Mouse (Mus musculus): ENCODE results near the gene Synj1.

Gene Synj1

DNA sequence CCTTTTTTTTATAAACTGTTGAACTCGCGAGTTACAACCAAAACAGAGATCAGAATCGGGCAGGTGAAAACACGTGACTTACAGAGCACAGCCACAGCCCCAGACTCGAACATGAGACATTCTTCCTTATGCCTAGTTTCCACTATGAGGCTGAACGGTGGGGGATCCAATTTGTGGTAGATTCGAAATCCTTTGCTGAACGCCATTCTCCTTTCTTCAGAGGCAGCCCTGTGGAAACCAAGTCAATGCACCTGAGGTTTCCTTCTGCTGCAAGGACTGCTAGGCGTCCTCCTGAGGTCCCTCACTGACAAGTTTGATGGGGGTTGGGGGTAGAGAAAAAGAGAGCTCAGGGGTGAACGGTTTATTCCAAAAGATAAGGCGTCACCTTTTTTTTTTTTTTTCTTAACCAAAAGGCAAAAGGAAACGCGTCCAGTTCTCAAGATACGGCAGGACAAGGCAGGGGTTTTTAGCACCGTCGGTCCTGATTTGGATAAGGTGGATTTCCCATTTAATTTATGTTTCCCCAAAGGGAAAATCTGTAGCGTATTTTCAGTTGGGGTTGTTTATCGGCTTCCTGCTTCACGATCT is 1.1 kb downstream of the Synj1 start:
- peak; percentile 38 for DNase-seq

DNA sequence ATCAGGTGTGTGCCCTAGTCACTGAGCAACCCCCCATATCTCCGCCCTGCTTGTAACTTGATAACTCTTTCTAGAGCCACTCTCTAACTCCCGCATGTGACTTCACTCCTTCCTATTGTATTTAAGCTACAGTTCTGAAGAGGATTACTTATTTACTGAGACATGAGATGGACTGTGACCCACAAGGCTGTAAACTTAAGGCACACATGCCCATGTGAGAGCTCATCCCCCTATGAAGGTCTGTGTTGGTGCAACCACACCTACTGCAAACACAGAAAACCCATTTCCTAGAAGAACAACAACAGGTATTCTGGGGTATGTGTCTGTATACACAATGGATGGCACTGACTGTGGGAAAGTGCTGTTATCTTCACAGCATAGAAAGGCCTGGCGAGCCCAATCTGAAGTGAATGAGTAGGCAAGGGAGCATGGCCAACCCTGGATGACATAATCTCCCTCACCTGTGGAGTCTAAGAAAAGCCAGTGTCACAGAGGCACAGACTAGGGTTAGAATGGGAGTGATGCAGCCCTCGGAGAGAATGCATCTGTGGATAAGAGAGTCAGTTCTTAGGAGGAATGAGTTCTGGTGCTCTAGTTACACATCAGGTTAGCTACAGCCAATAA is 6.1 kb downstream of the Synj1 start:
- DNase-seq = no peak

DNA sequence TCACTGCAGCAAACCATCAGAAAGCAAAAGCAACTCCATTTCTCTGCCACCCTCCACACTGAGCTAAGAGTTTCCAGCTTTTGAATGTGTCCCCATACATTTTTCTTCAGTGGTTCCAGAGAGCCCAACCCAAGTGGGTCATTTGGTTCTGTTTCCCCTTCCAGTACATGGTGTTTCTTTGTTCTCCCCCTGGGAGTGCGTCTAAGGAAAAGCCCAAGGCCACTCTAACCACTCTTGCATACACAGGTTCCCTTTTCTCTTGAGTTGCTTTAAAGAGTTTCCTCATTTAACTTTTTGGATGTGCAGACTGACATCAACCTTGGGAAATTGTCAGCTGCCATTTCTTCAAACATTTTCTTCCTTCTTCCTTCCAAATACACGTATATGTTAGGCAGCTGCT is 10.0 kb downstream of the Synj1 start:
- DNase-seq = no peak

DNA sequence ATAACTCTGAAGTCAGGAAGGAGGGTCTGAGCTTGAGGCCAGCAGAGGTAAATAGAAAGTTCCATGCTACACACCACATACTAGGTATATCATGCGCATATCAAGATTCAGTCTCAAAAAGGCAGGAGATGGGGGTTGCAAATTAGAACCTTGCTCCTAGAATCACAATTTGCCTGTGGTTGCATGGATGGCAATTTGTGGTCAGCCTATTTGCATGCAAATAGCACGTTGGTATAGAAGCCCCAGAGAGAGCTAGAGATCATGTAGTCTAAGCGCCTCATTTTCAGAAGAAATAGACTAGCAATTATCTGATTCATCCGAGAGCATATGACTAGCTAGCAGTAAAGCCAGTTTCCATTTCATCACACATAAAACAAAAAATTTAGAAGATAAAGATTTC is 11.3 kb downstream of the Synj1 start:
- no peak for DNase-seq

DNA sequence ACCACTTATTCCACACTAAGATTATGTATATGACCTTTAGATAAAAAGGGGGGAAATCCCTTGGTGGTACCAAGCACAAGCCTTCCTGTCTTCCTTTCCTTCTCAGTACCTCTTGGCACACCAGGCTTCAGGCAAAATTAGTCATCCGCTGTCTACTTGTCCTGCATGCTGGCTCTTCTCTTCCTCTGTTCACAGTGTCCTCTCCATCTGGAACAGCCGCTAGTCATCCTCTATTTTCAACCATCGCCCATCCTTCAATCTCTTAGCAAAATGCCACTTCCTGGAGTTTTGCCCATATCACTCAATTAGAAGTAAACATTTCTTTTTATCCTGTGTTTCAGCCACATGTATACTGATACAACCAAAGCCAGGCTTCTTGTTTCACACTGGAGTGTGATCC is 13.3 kb downstream of the Synj1 start:
- DNase-seq = no peak

DNA sequence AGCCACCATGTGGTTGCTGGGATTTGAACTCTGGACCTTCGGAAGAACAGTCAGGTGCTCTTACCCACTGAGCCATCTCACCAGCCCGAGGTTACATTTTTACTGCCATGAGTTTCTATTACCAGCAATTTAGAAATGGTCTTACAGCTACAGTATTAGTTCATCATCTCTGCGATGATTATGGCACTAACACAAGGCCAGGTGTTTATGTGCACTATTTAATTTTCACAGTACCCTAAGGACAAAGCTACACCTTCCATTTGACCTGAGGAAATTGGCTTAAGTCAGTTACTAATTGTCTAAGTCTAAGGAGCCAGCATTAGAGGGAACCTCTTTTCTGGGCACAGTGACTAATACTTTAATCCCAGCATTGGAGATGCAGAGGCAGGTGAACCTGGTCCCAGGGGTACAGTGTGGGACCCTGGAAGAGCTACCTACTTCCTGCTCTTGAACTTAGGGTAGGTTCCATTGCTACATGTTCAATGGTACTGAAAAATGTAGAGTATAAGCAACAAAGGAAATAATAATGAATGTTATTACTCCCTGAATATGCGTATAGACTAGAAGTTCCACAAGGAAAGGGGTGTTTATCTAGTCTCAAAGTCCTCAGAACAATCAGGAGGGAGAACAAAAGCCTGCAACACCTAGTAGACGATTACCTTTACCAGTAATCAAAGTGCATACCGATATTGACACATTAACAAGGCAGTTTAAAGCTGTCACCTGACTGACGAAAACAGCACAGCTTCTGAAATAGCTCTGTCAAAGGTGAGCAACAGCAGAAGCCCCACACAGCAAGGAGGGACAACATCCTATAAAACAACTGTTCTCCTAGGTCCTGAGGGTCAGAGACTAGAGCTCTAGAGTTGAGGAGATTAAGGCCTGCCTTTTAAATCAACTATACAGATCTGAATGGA is 14.5 kb downstream of the Synj1 start:
- no peak for DNase-seq

DNA sequence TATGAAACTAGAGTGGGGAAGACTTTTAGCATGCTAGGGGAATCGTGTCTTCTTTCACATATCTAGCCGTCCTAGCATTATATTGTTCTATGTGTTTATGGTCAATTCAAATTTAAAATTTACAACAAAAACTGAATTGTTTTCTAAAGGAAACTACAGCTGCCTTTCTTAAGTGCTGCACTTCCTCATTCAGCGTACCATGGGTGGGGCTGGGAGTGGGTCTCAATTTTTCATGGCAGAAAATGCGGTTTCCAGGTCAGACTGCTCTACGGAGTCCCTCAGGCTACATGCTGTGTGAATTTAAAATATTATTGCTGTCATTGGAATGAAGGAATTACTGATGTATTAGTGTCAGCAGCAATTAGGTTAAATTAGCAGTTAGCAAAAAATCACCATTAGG is 15.6 kb downstream of the Synj1 start:
- DNase-seq = no peak

DNA sequence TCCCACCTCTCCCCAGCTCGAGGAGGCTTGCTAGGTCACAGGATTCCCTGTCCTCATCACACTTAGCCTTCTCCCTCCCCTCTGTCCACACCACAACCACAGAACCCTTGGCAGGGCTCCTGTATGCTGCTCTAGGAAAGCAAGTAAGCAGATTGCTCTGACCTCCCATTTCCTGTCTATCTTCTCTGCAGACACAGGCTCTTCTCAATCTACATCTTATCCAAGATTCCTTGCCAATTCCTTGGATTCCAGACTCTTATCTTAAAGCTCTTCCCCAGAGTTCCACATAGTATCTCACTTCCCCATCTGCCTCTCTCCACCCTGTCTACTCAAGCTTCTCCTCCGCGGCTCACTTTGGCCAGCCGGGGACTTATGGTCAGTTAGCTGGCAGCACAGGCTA is 16.1 kb downstream of the Synj1 start:
- no peak for DNase-seq

DNA sequence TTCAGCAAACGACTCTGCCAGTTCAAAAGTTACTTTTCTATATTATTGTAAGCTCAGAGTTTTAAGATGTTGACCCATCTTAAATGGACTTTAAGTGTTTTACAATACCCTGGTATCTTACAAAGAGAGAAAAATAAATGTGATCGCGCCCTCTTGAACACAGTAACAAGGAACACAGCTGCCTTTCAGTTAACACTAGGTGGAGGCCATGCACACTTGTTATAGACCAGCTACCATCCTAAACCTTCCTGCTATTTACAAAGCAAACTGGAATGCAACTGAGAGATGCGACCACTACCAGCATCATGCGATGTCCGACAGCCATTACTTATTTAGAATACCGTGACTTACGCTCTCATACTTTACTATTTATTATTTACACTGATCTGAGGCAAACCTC is 21.9 kb downstream of the Synj1 start:
- no peak for DNase-seq

DNA sequence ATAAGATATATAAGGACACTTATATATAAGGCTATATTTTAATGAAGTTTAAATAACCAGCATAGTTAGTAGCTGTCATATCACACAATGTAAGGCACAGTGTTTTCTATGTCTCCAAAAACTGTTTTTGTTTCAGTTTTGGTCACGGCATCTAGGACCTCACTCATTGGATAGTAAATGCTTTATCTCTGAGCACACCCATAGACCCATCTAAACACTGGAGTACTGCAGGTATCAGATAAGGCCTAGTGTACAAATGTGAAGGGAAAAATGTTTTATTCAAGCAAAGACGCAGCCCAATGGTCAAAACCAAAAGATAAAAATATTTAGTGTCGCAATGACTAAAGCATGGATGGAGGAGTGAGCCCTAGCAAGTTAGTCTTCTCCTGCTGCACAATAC is 22.4 kb downstream of the Synj1 start:
- no peak for DNase-seq

DNA sequence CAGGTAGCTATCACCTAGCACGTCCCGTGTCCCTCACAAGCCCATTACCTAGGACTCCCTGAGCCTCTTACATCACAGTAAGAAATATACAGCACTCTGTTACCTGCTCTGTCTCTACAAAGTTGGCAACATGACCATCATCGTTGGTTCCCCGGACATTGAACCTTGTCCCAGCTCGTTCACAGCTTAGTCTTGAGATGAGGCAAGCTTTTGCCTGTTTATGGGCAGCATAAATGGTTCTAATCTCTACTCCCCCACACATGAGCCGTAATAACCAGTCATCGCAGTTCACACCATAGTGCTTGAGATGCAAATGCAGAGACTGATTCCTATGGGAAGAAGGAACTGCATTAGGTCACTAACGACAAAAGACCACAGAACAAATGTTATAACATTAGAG is 23.1 kb downstream of the Synj1 start:
- DNase-seq = no peak

DNA sequence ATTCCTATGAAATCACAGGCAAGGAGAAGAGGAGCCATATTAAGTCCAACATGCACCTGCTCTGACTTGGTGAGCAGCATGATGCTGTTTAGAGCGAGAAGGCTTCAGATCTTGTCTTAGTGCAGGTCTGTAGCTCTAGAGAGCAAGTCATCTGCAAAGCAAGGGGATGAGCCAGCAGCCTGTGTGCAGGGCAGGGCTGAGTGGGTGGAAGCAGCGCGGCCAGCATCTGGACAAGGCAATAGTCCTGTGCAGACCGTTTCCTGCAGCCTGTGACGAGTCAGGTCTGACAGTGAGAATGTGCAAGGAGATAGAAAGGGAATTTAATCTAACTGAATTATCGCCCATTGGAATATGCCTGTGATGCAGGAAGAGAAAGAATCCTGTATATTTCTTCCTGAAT is 40.1 kb downstream of the Synj1 start:
- DNase-seq = no peak

DNA sequence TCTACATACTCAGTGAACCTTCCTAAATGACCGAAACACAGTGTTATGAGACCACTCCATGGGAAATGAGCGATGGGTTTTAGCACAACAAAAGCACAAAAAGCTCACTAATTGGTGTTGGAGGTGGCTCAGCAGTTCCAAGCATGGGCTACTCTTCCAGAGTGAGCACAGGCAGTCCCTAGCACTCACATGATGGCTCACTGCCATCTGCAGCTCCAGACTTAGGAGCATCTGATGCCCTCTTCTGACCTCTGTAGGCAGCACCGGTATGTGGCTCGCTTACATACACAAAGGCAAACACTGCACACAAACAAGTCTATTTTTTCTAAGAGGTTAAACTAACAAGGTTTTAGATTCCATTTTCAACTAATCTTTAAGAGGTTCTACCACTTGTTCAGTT is 44.9 kb downstream of the Synj1 start:
- no peak for DNase-seq

DNA sequence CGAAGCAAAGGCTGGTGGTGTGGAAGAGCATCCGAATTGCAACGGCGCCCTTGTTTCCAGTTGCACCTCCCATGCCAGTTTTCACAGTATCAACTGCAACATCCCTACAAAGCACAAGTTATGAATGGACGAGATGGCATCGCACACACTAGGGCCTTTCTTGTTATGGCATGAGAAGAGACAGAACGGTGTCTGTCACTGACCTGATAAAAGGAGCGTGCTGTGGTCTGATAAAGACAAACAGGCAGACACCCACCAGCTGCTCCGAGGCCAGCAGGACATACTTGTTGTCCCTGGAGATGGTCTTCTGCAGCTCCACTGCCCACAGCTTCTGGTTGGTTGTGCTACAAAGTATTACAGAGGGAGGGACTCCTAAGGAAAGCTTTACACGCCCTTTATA is 46.8 kb downstream of the Synj1 start:
- DNase-seq = no peak

DNA sequence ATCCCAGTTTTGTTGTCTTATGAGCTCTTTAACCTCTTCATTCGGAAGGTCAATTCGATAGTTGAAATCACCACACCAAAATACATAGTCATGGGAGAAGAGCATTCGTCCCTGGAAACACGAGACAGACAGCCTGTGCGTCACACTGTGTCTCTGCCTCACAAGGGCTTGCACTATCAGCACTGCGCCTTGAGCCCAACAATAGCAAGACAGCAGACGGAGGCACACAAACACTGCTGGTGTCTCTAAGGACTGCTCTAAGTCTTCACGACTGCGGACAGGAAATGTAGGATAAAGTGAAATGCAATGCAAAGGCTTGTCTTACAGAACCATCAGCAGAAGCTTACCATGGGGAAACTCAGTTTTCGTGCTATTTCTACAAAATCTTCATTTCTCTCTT is 47.2 kb downstream of the Synj1 start:
- DNase-seq = no peak

DNA sequence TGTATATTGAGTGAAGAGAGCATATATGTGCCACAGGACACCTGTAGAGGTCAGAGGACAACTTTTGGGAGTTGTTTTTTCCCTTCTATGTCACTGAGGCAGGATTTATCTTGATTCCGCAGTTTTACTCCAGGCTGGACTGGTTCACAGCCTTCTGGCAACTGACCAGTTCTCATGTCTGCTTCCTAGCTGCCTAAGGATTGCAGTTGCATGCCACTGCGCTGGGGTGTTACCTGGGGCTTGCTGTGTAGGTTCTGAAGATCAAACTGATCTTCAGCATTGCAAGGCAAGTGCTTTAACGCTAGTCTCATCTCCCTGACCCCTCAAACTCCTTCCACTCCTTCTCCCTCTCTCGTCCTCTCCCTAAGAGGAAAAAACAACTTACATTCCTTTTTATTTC is 47.9 kb downstream of the Synj1 start:
- no peak for DNase-seq

DNA sequence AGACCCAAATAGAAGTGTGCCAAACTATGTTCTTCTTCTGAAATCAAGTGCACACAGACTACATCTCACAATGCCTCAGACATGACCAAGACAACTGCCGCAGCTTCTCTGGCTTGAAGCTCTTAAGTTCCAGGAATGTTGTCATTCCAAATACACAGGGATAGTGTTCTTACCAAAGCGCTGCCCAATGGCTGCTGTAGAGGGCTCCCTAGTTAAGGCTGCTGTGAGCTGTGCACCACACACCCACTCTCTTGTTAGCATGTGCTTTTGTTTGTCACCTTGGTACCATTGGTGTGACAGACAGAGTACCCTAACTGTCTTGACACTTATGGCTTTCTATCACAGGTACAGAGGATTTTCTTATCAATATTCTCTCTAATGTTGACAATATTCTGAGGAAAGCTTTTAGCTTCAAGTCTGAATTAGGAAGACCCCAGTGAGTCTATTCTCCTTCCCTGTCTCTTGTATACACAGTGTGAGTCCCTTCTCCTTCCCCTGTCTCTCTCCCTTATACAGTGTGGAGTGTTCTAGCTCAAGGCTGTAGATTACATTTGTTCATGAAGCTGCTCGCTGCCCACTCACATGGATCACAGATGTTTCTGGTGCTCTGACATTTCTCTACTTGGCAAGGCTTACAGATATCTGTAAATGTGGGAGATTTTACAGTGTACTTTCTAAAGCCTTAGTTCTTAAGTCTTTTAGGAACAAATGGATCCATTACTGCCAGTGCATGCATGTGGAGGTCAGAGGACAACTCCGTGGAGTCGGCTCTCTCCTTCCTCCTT is 52.6 kb downstream of the Synj1 start:
- no peak for DNase-seq

DNA sequence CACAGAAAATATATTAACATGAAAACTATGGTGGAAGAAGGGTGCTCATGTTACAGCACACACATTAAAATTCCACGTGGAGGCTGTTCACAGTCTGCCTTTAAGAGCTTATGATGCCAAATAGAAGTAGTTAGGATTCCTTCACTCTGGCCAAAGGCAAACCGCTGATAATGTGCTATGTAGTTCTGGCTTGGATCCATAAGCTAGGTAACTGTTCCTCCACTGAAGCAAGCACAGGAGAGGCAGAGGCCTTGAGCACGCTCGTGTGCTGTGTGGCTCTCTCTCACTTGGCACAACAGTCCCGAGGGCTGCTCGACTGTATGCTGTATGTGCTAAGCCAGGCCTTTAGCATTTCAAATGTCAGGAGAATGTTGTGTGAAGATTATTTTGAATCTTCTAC is 55.6 kb downstream of the Synj1 start:
- no peak for DNase-seq

DNA sequence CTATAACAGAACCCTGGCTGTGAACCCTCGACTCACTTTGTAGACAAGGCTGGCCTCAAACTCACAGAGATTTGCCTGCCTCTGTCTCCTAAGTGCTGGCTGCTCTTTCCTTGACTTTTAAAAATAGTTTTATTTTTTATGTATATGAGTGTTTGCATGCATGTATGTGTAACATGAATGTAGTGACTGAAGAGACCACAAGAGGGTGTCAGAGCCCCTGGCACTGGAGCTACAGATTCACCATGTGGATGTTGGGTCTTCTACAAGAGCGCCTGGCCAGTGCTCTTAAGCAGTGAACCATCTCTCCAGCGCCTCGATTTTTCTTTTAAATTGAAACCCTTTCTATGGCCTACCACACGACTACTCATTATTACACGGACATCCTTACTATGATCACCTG is 57.3 kb downstream of the Synj1 start:
- no peak for DNase-seq

DNA sequence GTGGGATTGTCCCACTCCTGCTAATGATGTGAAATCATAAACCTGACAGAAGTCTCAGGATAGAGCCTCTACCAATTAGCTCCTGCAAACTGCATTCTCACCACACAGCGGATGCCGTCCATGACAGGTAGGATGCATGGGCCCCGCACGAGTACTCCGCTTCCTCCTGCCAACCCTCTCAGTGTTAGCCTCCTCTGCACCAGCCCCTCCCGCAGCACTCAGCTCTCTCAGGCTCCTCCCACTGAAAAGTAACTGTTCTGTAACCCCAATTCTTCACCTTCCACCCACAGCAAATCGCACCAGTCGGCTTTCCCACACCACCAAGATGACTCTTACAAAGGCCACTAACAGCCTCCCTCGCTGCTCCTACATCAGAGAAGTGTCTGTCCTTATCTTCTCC is 58.0 kb downstream of the Synj1 start:
- DNase-seq = no peak

DNA sequence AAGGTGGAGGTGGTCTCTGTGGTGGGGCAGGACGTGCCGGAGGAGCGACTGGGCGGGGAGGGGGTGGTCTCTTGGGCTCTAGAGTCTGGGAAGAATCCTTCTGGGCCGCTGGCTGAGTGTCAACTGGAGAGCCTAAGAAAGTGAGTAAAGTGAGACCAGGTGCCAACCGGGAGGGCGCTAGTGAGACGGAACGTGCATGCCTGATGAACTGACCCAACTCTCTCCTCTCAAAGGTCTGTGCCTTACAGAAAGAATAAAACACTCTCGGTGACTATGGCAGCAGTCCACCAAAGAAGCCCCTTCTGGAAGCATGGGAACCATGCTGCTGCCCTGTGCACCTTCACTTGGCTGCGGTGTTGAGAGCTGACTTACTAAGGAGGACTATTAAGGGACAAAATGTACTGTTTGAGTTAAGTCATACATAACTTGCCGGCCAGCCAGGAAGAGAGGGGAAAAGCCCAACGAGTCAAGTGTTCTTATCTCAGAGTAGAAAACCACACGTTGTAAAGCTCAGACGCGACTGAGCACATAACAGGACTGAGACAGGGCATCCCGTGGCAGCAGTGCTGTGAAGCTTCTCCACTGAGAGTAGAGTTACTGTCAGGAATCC is 60.6 kb downstream of the Synj1 start:
- no peak for DNase-seq

DNA sequence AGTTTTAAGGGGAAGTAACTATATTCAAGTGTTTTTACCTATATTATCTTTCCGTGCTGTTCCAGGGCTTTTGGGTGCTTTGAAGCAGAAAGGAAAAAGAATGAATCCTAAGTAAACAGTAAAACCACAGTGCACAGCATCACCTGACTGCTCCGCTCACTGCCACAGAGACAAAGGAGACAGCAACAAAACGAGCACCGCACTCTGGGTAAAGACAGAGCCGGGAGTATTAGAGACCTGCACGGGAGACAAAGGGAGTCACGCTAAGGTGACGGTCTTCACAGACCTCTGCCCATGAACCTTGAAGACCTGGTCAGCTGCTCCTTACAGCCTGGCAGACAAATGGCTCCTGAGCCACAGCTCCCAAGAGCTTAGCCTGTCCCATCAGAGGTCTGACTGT is 64.1 kb downstream of the Synj1 start:
- DNase-seq = no peak

DNA sequence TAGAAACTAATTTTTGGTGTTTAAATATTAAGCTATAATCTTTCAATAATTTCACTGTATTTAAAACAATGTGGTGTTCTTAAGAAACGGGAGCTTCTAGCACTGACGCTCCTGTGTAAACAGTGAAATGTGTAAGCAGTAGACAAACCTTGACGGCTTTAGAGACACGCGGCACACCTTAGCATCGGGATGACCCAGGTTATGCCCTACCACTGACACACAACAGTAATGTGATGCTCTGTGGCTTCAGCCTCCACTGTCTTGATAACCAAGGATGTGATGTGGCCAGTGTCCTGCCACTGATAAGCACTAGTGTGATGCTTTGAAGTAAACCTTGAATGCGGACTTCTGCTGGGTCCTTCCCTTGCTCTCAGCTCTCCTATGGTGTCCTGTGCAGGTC is 69.9 kb downstream of the Synj1 start:
- no peak for DNase-seq

Data from cerebellum, adult 9-11 months (tissue).